Mouse (Mus musculus) adrenal gland, postnatal 36 days (tissue): ENCODE measurements around the gene Eef2kmt. TPM values are rescaled to one million over a fixed set of nuclear protein-coding genes. Genes with fewer than 3 reads are reported as not detected.
A peak's percentile ranks its signal among the peaks of the same experiment; 100 is the strongest.

Experiments used
- DNase-seq, 2 experiments: peaks; one replicate each; pipeline ENCODE4 v3.0.0; 2021; ENCODE audit warnings: mixed read lengths in 1 of 2
- microRNA-seq: library from miRNA; unstranded; fragments of <30 nt; microRNA quantifications from one replicate; pipeline ENCODE4 v1.2.0, GENCODE M21; 2021
- total RNA-seq, 2 experiments: library from RNA; stranded (reverse); gene quantifications; 2 replicates each; pipeline ENCODE4 v1.2.3; 2021

Eef2kmt gene
- total RNA-seq, 2 experiments from 2014 or later = 23.3 to 33.5 TPM

- peak; percentile 42 to 52 for DNase-seq
These were observed 29.2 kb downstream of the Eef2kmt start for GRCm38 (mm10) chr16:5226534-5226933.

GRCm38 (mm10) chr16:5222140-5222539 lies 33.6 kb downstream of the Eef2kmt start, which contains the start of gene AU021092:
Gene AU021092, minus strand, starts transcription at chr16:5222299.
- DNase-seq = peak; percentile 33 to 43

- no peak for DNase-seq
These were observed 34.4 kb downstream of the Eef2kmt start for GRCm38 (mm10) chr16:5221403-5221802.

GRCm38 (mm10) chr16:5217341-5218133 lies 38.2 kb downstream of the Eef2kmt start:
- DNase-seq = no peak

- no peak for DNase-seq
These were observed 39.1 kb downstream of the Eef2kmt start for GRCm38 (mm10) chr16:5216686-5217085.

- no peak for DNase-seq
These were observed 41.7 kb downstream of the Eef2kmt start for GRCm38 (mm10) chr16:5214126-5214525.

- DNase-seq = no peak
These were observed 43.6 kb downstream of the Eef2kmt start for GRCm38 (mm10) chr16:5212150-5212549.

- DNase-seq = no peak
These were observed 45.4 kb downstream of the Eef2kmt start for GRCm38 (mm10) chr16:5210365-5210764.

GRCm38 (mm10) chr16:5206051-5206450 lies 49.7 kb downstream of the Eef2kmt start:
- DNase-seq = no peak

- DNase-seq = no peak
These were observed 50.3 kb downstream of the Eef2kmt start for GRCm38 (mm10) chr16:5205431-5205970.

- peak; percentile 86 to 89 for DNase-seq
These were observed 51.9 kb downstream of the Eef2kmt start, which contains the start of gene Nagpa for GRCm38 (mm10) chr16:5203668-5204433. Gene Nagpa, minus strand, starts transcription at chr16:5204012.

GRCm38 (mm10) chr16:5203200-5203599 lies 52.6 kb downstream of the Eef2kmt start:
- peak; percentile 34 to 45 for DNase-seq

- DNase-seq = peak; percentile 44 to 68
These were observed 53.1 kb downstream of the Eef2kmt start for GRCm38 (mm10) chr16:5202681-5203080.

- DNase-seq = peak; percentile 63 to 84
These were observed 60.7 kb downstream of the Eef2kmt start for GRCm38 (mm10) chr16:5195080-5195479.

Small RNAs within 50 kb of the gene (microRNA-seq; reads per million reads assigned to microRNA genes)
- gene Gm23689 (not detected), gene Gm26095 (not detected), gene Mir6364 (not detected)

Other genes starting within 250 kb of the Eef2kmt start
- gene Smim22, start 248.7 kb downstream of the Eef2kmt start, total RNA-seq = not detected
- 10 to 100 TPM; 21.2 to 21.6 TPM for gene Rogdi, start 242.4 kb downstream of the Eef2kmt start, total RNA-seq
- gene Glyr1, start 206.1 kb downstream of the Eef2kmt start, total RNA-seq = 10 to 100 TPM; 94.6 to 95.6 TPM
- 10 to 100 TPM; 35.2 to 38.5 TPM for gene Ubn1, start 205.9 kb downstream of the Eef2kmt start, total RNA-seq
- 1 to 10 TPM; 2.0 to 4.7 TPM for gene Ppl, start 123.6 kb downstream of the Eef2kmt start, total RNA-seq
- gene Sec14l5, start 108.9 kb downstream of the Eef2kmt start, total RNA-seq = under 1 TPM in 1 of 2 experiments, not detected in 1; 0.13 TPM
- gene Nagpa, start 52.0 kb downstream of the Eef2kmt start, total RNA-seq = 10 to 100 TPM; 22.4 to 27.2 TPM
- 10 to 100 TPM; 13.0 to 23.0 TPM for gene AU021092, start 33.7 kb downstream of the Eef2kmt start, total RNA-seq
- 10 to 100 TPM; 30.2 to 38.6 TPM for gene Alg1, start 22.4 kb downstream of the Eef2kmt start, total RNA-seq